Mouse (Mus musculus) E14TG2a.4 (cell line): ENCODE results near the gene Rxra.

Source experiments
- CTCF ChIP-seq: conservative IDR thresholded peaks from 2 replicates; pipeline ENCODE4 v1.5.1; 2014; ENCODE audit warnings: low read length
- NANOG ChIP-seq: IDR thresholded peaks from 2 replicates; pipeline ENCODE4 v1.6.1; 2014; ENCODE audit warnings: borderline replicate concordance, low read length, mixed read lengths

DNA sequence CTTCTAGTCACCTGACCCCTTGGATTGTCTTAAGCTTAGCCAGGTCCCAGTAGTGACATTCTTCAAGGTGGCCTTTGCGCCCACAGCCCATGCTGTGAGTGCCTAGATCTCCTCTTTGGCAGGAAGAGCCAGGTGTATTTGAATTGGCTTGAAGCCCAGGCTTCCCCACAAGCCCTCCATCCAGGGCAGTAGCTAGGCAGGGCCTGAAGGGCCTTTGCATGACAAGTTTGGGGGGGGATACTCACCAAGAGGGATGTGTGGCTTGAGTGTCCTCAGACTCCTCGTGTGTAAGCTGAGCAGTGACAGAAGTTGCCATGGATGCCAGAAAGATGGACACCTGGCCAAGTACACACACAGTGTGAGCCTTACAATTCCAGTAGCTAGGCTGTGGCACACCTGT lies 101.5 kb downstream of the Rxra start:
- no peak for TF ChIP-seq CTCF
- TF ChIP-seq NANOG, result no peak
